Mouse (Mus musculus) right cerebral cortex, adult 18-20 months (tissue): ENCODE results near the gene Vmn1r17.
"Not testable (repeated sequence)": the region's sequence is repeated elsewhere in the genome, so short reads cannot be mapped to it uniquely, and the experiment has no call there.

Experiments
- DNase-seq: peaks from one replicate; pipeline ENCODE4 v3.0.0; 2022; ENCODE audit warnings: mixed read lengths

The Vmn1r17 gene

DNA sequence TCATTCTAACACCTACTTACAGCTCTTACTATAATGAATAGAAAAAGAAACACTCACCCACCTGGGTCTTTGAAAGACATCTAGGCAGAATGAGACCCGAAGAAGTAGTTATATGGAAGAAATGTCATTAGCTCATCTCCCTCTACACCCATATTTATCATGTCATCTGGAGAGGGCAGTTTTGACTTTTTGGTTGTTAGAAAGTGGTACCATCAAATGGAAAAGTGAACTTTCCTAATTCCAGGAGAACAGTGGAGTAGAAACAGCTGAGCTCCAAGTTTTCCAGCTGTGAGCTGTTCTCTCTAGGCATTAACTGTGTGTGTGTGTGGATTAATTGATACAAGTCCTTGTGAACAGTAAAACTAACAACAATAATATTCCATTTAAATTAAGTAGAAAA lies at the start of gene Vmn1r17:
Gene Vmn1r17 (minus strand): TSS at position 101 of the 400 bp plus-strand sequence.
- DNase-seq: no peak

DNA sequence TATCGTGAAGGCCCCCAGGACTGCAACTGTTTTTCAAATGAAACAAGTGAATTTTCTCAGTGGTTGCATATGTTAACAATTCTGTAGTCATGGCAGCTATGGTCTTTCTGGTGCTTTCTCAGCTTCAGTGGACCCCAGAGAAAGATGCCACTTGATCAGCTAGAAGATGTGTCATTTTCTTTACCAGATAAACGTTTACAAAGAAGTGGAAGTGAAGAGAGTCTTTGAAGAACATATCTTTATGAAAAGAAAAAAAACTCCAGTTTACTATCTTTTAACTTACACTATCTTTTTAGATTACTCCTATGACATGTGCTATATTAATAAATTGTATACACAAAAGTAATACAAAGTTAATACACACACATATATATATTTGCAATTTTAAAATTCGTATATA lies 40.0 kb upstream of the Vmn1r17 start, which contains the start of gene Vmn1r19:
Gene Vmn1r19 (plus strand): TSS at position 301 of the 400 bp plus-strand sequence.
- DNase-seq: not testable (repeated sequence)

DNA sequence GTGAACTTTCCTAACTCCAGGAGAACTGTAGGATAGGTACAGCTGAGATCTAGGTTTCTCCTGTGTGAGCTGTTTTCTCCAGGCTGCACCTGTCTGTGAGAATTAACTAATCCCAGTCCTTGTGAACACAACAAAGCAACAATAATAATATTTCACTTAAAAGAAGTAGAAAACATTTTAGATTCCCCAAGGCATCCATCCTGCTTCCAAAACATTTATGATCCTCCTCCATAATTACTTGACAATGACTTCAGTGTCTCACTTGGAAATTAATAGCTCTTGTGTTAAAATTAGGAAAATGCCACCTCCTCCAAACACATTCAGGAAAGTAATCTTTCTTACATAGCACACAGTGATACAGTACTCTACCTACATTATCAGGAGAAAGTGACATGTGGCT lies 32.2 kb upstream of the Vmn1r17 start, which contains the start of gene Vmn1r18:
Gene Vmn1r18 (minus strand): TSS at position 101 of the 400 bp plus-strand sequence.
- DNase-seq: no peak

DNA sequence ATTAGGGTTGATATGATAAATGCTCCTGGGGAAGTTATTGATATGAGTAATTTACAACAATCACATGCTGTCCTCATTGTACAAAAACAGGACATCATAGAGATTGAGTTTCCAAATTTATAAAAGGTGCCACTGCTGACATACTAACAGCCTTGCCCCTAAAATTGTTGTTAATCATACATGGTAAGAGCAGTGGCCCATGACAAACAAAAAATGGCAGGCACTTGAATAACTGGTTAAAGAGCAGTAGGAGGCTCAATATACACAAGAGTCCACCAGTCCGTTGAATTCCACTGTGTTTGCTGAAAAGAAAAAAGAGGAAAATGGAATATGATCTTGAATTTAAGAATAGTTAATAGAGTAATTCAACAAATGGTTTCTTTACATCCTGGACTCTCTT lies 4.0 kb upstream of the Vmn1r17 start:
- no peak for DNase-seq

DNA sequence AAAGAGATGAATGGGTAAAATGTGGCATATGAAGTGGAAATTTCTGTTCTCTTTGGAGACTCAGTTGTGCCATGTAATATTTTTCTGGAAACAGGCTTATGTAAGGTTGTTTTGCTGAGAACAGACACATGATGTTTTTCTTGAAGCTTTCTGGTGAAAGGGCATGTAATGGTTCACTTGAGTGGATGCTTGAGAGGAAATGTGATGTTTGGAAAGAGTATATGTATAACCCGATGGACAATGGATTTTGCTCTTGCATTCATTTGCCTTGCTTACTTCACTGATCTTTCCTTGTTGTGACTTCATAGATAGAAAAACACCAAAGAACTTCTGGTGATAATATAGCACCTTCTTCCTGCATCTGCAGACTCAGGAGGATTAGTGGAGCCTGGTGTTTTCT lies 2.3 kb upstream of the Vmn1r17 start:
- not testable (repeated sequence) for DNase-seq

DNA sequence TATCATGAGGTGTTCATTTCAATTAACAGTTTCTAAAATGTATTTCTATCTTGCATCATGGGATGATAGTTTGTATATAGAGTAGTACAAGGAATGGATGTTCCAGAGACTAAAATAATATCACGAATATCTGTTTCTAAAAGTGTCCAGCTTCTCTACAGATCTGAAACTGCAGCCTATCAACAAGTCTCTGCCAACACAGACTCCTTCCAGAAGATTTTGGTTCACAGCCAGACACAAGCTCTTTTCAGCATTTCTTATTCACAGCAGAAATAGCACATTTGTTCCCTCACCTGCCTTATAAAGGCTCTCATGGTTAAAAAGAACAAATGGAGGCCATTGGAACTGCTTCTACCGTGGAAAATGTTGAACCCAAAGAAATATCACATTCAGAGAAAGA lies 6.7 kb downstream of the Vmn1r17 start:
- peak; percentile 1 for DNase-seq

DNA sequence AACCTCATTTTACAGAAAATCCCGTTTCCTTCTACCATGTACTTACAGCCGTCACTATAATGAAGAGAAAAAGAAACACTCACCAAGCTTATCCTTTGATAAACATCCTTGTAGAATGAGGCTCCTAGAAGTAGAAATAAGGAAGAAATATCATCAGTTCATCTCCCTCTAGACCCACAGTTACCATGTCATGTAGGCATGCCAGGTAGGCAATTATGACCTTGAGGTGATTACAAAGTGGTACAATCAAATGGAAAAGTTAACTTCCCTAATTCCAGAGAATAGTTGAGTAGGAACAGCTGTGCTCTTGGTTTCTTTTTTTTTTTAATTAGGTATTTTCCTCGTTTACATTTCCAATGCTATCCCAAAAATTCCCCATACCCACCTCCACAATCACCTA lies 34.1 kb downstream of the Vmn1r17 start, which contains the start of gene Vmn1r16:
Gene Vmn1r16 (minus strand): TSS at position 101 of the 400 bp plus-strand sequence.
- no peak for DNase-seq

DNA sequence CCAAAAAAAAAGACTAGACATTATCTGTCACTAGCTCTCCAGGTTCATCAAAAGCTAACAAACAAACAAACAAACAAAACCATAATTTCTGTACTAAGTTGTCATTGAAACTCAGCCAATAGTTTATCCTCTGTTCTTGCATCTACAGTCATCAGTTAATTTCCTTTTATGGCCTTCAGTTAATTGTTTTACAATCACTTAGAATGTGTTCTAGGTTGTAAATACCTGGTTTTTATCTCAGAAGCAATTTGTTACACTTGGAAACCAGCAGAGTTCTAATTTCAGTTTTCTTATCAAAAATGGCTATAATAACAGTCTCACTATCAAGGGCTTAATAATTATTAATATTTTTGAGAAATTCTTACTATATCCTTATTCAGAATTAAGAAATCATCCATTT lies 37.4 kb downstream of the Vmn1r17 start:
- no peak for DNase-seq
